Mouse (Mus musculus) CH12F3 (cell line): ENCODE measurements around the gene Ccdc47.
"Not testable (repeated sequence)": the region's sequence is repeated elsewhere in the genome, so short reads cannot be mapped to it uniquely, and the experiment has no call there.

ENCODE experiments used
- in situ Hi-C: fragments of 300-500 bp; cut with MboI; formaldehyde crosslinking; loops from 2 replicates; pipeline ENCODE4 v1.14.3; 2020; ENCODE audit warnings: low sequenced_read_pairs

The Ccdc47 gene

DNA sequence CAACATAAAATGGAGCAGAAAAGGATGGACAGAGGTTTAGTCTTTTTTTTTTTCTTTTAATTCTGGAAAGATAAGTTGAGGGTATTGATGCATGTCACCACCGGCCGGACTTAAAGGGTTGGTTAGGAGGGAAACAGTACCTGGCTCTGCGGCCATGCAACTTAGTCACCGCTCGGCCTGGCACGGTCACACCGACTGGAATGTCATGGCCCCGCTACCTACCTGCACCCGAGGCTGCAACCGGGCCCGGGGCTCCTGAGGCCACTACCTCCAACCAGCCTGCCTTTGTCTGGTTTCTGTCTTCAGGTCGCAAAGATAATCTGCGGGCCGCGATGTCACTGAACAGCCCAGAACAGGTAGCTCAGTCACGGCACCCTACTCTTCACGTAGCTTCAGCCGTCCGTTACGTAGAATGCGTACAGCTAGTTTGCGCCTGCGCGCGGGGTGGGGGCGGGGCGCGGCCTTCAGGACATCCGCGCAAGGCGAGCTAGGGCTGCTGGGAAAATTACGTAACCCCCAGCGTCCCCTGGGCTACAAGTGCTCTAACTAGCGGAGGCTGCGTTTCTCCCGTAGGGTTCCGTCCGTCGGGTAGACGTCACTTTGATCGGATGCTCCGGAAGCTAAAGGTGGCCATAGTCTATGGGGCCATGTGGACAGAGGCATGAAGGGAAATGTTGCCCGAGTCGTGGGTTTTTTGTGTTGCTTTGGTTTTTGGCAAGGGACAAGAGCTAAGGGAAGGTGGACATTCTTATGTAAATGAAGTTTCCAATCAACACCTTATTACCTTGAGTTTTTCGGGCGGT is at the start of gene Ccdc47:
Gene Ccdc47, minus strand, starts transcription at position 418 of the 803 bp plus-strand sequence.
- in situ Hi-C loops: no loop called here

DNA sequence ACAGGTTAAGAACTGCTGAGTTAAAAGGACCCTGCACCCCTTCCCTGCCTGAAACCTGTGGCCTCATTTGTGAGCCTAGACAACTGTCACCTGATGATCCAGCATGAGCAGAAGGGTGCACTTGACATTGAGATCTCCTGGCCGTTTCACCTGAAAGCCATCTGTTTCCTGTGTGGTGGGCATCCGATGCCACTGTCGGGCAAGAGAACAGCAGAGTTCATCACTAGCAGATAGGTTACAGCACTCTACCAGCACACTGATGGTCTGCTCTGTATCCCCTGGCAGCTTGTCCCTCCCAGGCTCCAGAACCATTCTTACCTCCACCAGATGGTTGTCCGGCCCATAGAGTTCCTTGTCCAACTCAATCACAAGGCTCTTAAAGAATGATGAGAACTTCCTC is 49.4 kb upstream of the Ccdc47 start:
- in situ Hi-C loops: no loop called here

DNA sequence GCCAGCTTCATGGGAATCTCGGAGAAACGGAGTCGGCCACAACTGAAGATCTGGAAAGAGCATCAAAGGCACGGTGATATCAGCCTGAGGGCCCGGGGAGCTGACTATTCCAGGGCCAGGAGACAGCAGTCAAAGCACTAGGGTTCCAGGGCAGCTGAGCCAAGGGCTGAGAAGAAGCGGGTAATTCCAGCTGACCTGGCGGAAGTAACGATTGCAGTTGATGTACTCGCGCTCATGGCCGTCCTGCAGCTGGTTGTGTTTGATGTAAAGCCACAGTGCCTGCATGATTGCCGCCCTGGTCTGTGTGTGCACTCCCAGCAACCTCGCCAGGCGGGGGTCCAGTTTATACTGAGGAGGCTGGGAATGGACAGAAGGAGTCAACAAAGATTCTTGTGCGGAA is 48.8 kb upstream of the Ccdc47 start:
- in situ Hi-C loops: no loop called here

DNA sequence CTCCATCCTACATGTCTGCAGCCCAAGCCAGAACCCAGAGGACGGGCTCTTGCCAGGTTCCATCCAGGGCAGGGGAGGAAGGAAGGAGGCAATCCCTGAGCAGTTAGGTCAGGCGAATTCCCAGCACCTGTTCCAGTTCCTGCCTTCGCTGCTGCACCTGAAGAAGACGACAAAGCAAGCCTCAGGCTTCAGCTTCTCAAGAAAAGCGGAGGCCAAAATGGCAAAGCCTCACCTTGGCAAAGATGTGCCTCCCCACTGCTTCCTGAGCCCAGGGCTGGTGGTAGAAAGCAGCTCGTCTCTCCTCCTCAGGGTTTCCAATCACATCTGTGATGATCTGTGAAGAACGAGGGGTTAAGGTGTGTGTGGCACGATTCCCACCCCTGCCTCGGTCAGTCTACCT is 47.8 kb upstream of the Ccdc47 start:
- in situ Hi-C loops: no loop called here

DNA sequence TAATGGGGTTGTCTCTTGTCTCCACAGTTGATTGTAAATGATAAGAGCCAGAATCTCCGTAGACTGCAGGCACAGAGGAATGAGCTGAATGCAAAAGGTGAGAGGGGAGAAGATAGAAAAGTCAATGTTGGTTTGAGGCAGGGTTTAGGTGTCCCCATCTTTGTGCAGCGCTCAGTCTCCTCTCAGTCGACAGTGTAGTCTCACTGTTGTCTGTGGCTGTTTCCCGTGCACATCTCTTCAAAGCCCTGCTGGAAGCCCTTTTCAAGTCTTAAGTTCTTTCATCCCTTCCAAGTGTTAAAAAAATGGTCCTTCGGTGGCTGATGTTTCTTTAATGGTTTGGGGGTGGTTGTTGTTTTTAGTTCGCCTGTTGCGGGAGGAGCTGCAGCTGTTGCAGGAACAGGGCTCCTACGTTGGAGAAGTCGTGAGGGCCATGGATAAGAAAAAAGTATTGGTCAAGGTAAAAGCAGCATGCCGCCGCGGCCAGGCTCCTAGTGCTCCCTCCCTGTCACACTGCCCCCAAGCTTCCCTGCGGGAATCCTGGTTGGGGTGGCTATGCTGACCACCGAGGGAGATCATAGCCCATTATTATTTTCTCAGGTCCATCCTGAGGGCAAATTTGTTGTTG is 44.8 kb upstream of the Ccdc47 start:
- in situ Hi-C loops: no loop called here

DNA sequence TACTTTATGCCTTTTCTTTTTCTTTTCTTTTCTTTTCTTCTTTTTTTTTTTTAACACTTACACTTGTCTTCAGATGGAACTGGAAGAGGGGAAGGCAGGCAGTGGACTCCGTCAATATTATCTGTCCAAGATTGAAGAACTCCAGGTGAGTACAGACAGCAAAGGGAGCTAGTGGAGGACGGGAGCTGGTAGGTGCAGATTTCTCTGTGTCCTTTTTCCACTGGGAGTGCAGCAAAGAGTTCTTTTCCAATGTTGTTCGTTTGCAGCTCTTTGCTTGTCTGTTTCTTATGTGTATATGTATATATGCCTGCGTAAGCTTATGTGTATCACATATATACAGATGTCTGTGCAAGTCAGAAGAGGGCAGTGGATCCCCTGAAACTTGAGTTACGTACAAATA is 40.6 kb upstream of the Ccdc47 start:
- in situ Hi-C loops: no loop called here

DNA sequence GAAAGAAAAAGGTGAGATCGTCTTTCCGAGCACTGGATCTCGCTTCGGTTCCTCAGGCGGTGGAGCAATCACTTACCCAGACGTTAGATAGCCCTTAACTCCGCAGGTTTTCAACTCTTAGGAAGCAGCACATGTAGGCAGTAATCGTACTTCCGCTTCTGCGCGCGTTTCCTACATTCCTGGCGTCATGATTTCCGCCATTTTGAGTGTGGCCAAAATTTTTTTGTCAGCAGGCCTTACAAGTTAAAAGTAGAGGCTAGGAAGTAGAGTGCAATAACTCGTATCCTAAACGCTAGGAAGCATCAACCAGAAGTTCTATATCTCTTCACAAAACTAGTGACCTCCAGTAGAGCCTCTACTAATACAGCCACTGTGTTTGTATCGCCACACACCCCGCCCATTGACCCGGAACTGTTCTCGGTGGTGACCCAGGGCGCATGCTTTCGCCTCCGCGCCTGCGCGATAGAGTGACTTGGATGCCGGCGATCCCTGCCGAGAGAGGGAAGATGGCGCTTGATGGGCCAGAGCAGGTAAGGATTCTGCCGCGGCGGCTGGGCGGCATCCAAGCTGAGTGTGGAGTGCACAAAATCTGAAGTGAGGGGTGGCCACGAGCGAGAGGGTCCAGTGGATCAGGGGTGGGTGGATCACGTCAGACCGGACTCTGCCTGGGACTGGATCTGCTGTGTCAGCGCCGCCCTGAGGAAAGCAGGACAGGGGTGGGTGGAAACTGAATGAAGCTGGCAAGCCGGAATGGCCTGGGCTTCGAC is 39.7 kb upstream of the Ccdc47 start, which contains the start of the genes Ftsj3 and Psmc5:
Gene Ftsj3, minus strand, starts transcription at position 395 of the 767 bp plus-strand sequence.
Gene Psmc5, plus strand, starts transcription at position 470 of the 767 bp plus-strand sequence.
- in situ Hi-C loops: no loop called here

DNA sequence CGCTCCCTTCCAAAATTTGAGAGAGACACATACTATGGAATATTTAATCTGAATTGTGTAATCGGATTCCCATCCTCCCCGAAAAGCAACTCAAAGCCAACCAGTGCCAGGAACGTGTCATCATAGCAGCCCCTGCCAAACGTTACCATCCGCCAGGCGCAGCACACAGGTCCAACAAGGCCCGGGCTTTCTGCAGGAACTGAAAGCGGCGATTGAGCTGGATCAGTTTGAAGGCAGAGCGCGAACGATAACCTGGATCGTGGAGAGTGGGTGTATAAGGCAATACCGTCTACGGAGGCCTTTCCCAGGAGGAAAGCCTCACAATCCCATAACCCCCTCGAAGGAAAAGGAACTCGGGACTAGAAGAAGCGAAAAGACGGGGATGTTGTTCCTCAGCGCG is 39.0 kb upstream of the Ccdc47 start:
- in situ Hi-C loops: no loop called here

DNA sequence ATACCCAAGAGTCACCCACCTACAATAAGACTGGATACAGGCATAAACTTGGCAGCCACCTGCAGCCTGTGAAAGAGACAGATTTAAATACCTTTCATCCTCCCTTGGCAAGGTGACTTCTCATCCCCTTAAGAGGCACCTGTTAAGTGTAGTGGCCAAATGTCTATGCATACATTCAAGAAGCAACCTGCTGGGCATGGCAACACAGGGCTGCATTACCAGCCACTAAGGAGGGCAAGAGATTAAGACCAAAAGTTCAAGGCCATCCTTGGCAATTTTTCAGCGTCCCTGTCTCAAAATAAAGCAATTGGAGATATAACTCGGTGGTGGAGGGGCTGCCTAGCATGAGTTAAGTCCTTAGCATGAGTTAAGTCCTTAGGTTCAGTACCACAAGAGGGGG is 38.6 kb upstream of the Ccdc47 start:
- in situ Hi-C loops: no loop called here

DNA sequence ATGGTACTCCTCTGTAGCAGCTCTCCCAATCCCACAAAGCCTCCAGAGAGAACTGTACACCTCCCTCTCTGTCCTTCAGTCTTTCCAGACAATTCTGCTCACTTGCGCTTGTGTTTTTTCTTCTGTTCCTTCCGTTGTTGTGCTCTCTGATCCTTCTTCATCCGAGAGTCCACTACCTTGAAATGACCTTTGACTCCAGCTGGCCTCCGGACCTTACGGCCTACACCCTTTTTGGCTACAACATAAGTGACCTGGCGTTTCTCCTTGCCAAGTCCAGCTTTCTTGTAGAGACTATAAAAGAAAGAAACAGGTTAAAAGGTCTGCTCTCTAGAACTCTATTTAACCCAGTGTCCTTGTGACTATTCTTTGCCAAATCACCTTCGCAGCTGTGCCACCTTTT is 33.2 kb upstream of the Ccdc47 start:
- in situ Hi-C loops: no loop called here

DNA sequence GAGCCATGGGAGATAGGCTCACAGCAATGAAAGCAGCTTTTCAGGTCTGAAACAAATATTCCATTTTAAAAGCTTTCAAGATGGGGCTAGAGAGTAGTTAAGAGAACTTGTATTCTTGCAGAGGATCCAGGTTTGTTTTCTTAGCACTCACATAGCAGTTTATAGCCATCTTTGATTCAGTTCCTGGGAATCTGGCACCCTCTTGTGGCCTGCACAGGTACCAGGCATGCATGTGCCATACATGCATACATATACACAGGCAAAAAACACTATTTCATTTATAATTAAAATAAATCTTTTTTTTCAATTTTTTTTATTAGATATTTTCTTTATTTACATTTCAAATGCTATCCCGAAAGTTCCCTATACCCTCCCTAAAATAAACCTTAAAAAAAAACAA is 30.7 kb upstream of the Ccdc47 start:
- in situ Hi-C loops: no loop called here

DNA sequence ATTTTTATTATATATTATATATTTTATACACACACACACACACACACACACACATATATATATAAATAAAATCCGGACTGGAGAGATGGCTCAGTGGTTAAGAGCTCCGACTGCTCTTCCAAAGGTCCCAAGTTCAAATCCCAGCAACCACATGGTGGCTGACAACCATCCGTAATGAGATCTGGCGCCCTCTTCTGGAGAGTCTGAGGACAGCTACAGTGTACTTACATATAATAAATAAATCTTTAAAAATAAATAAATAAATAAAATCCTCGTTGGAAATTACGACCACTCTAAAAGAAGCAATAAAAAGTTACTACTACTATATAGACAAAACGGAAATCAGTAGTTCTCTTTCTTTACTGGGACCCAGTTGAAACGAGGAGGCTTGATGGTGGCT is 17.8 kb upstream of the Ccdc47 start:
- in situ Hi-C loops: not testable (repeated sequence)

DNA sequence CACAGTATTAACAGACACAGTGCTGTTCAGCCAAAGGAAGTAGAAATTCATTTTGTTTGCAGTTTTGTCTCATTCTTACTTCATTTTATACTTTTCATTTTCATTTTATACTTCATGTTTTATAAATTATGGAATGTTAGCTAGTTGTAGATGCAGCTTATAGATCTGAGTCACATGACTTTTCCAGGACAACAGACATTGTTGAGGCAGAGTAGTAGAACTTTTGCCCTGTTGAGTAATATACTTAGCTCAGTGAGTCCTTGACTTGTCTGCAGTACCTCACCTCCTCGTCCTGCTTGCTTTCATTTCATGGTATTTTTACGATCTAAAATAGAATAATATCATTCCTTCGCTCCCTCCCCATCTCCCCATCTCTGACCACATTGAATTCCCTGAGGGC is 4.5 kb upstream of the Ccdc47 start:
- in situ Hi-C loops: no loop called here

DNA sequence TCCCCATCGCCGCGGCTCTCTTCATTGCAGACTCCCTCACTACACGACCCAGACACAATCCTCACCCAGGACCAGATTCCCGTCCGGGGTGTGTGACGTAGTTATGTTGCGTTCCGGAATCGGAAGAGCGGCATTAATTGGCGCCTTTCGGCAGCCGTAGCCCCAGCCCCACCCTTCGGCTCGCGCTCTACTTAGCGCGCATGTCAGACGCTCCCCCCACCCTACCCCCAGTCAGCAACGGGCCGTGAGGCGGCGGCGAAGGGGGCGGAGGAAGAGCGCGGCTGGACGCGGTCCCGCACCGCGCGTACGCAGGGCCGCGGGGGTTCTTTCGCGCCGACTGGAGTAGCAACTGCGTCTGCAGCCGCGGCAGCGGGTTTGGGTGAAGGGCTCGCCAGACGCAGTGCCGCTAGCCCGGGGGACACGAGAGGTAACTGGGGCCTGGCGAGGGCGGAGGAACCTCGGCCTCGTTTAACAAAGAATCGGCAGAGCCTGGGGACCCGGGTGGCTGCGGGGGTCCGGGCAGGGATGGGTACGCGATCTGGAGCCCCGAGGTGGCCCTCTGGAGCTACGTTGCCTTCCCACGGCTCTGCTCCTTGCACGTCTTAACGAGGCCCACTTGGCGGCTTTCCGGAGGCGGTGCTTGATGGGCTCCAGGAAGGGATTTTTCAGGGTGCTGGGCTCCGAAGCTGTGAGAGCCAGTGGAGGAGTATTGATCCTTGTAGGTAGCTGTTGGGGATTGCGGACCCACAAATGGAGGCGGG is 766 bp upstream of the Ccdc47 start, which contains the start of gene Ddx42:
Gene Ddx42, plus strand, starts transcription at position 197 of the 761 bp plus-strand sequence.
- in situ Hi-C loops: no loop called here

DNA sequence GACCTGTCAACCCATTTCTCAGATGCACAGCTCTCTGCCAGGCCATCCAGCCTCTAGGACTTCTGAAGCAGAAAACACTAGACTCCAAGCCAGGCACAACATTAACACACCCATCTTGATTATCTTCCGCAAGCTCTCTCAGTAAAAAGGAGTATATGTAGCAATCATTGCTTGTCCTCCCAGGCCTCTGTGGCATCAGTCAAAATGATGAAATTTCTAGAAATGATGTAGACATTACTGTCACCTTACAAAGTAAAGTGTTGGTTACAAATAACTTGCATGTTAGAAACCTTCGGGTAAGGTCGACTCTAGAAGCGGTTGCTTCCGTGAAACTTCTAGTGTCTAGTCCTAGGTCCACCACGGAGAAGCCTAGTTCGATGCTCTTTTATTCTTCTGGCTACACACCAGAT is 689 bp downstream of the Ccdc47 start:
- in situ Hi-C loops: no loop called here

DNA sequence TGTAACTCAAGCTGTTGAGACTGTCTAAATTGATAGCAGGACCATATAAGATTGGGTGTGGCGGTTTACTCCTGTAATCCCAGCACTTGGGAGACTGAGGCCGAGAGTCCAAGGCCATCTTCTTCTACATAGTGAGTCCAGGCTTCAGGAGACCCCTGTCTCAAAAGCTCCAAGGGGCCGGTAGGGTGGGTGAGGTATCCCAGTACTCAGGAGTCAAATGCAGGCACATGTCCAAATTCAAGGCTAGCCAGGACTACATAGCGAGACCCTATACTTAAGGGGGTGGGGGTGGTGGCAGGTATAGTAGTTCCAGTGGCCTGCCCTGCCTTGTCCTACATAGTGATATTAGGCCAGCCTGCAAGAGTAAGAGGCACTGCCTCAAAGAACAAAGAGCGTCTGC is 1.3 kb downstream of the Ccdc47 start:
- in situ Hi-C loops: no loop called here

DNA sequence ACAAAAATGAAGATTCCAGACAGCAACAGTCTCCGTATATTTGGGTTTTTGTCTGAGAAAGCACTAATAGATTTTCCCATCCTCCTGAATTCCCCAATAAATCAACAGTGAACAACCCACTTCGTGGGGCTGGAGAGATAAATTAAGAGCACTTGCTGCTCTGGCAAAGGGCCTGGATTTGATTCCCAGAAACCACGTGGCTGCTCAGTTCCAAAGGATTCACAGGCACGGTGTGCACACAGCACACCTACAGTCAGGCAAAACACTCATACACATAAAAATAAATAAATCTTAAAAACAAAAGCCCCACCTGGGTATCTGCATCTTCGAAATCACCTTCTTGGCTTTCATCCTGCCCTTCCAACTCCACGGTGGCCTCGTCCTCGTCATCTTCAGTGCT is 3.4 kb downstream of the Ccdc47 start:
- in situ Hi-C loops: no loop called here

DNA sequence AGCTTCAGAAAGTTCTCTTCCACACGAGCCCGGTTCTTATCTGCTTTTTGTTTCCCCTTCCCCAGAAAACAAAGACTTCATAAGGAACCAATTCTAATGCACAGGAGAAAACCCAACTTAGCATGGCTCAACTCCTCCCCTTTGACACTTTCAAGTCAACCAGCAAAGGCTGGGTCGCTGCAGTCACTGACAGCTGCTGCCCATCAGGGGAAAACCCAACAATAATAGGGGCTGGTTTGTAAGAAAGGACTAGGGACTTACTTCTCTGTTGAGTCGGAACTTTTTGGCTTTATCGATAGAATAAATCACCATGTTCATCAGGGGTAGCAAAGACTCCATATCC is 14.1 kb downstream of the Ccdc47 start, which contains the start of gene Strada:
Gene Strada, minus strand, starts transcription at position 46 of the 343 bp plus-strand sequence.
- in situ Hi-C loops: no loop called here

DNA sequence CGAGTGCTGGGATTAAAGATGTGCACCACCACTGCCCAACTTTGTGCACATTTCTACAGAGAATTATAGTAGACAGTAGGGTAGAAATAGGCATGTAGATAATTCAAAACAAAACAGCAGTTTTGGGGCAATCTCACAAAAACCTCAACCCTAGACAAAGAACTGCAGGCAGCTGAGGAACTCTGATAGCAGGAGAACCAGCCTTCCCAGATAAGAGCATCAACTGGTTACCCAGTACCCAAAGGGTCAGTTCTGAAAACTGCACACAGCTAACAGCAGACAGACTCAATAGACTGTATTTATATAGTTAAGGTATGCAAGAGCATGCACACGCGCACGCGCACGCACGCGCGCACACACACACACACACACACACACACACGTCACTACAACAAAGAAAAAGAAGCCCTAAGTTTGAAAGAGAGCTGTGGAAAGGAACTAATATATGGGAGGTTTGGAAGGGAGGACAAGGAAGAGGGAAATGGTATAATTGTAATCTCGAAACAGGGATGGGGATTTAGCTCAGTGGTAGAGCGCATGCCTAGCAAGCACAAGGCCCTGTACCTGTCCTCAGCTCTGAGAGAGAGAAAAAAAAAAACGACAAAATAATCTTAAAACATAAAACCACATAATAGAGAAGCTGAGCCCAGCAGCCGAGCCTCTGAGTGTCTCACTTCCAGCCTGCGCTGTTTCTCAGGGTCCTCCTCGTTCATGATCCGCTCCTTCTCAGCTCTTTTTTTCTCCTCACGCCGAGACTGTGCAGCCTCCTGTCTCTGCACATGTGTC is 14.6 kb downstream of the Ccdc47 start:
- in situ Hi-C loops: no loop called here

DNA sequence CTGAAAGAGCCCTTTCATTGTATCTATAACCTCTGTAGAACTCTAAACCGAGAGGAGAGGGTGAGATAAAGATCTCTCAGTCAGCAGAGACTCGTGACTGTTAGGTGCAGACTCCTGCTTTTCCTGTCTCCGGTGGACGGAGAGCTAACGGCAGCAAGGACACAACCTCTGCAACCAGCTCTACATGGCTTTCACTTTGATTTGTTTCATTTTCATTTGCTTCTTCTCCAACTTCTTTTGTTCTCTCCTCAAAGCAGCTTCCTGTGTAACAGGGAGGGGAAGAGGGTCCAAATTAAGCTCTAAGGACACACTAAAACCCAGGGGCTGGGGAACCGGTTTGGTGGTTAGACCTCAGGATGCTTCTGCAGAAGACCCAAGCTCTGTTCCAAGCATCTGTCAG is 15.4 kb downstream of the Ccdc47 start:
- in situ Hi-C loops: no loop called here
